Mouse (Mus musculus): Measurements from ENCODE around the gene Itgax. TPM values are rescaled to one million over a fixed set of nuclear protein-coding genes. Genes with fewer than 3 reads are reported as not detected.

The Itgax gene
- polyA plus RNA-seq, 1 experiment from 2014 or later: 0.11 TPM

DNA sequence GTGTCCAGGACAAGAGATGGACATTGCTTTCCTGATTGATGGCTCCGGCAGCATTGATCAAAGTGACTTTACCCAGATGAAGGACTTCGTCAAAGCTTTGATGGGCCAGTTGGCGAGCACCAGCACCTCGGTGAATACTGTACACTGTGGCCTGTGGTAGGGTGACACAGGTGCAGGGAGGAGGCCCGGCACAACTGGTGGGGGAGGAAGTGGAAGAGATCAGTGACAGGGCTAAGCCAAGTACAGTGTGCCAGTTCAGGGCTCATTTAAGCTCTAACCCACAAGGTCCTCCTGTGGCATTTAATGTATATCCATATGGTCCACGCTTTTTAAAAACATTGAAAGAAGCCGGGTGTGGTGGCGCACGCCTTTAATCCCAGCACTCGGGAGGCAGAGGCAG, 52.3 kb downstream of the Itgax start:
- Histone ChIP-seq H3K27me3 (ENCODE audit: control insufficient read depth, insufficient read depth, low read depth, low read length) (no peaks in the 10 kb centered on the region), H3K36me3 (ENCODE audit: control insufficient read depth, insufficient read depth, low read length) (no peaks in the 10 kb centered on the region), H3K9ac (ENCODE audit: low read length) (no peak overlapping the region), H3K4me3 (ENCODE audit: low read length) (no peak overlapping the region), H3K9me3 (ENCODE audit: control insufficient read depth, low read length) (no peaks in the 10 kb centered on the region), H3K4me1 (replicated peaks; ENCODE audit: control insufficient read depth, insufficient read depth, low read length) (no peaks in the 10 kb centered on the region), H3K4me2 (ENCODE audit: low read depth, low read length) (no peak overlapping the region), H3K27ac (ENCODE audit: low read length) (no peak overlapping the region)
- 82% methylated on average over 10 of the region's 10 CpGs for WGBS
- ATAC-seq (ENCODE audit: low read depth): no peak

Other genes starting within 250 kb of the Itgax start
- gene Prss53, start 238.6 kb upstream of the Itgax start, polyA plus RNA-seq (2015; fragmentation: Nextera tagmentation; extraction: Ambion mirVana): 1.1 and 2.0 TPM in 2 replicates
- not detected in 2 replicates for gene Gm21974, start 234.1 kb upstream of the Itgax start, polyA plus RNA-seq (2015; fragmentation: Nextera tagmentation; extraction: Ambion mirVana)
- gene Vkorc1, start 233.9 kb upstream of the Itgax start, polyA plus RNA-seq (2015; fragmentation: Nextera tagmentation; extraction: Ambion mirVana): 159 and 162 TPM in 2 replicates
- 129 and 133 TPM in 2 replicates for gene Bckdk, start 225.5 kb upstream of the Itgax start, polyA plus RNA-seq (2015; fragmentation: Nextera tagmentation; extraction: Ambion mirVana)
- 37.2 and 38.9 TPM in 2 replicates for gene Kat8, start 217.0 kb upstream of the Itgax start, polyA plus RNA-seq (2015; fragmentation: Nextera tagmentation; extraction: Ambion mirVana)
- gene Prss8, start 199.4 kb upstream of the Itgax start, polyA plus RNA-seq (2015; fragmentation: Nextera tagmentation; extraction: Ambion mirVana): 101 and 108 TPM in 2 replicates
- 12.3 and 12.4 TPM in 2 replicates for gene Prss36, start 182.8 kb upstream of the Itgax start, polyA plus RNA-seq (2015; fragmentation: Nextera tagmentation; extraction: Ambion mirVana)
- gene Fus, start 162.1 kb upstream of the Itgax start, polyA plus RNA-seq (2015; fragmentation: Nextera tagmentation; extraction: Ambion mirVana): 299 and 328 TPM in 2 replicates
- 37.6 and 51.2 TPM in 2 replicates for gene Pycard, start 135.7 kb upstream of the Itgax start, polyA plus RNA-seq (2015; fragmentation: Nextera tagmentation; extraction: Ambion mirVana)
- gene Trim72, start 125.6 kb upstream of the Itgax start, polyA plus RNA-seq (2015; fragmentation: Nextera tagmentation; extraction: Ambion mirVana): 0.28 and 0.63 TPM in 2 replicates
- gene Itgam, start 66.9 kb upstream of the Itgax start, polyA plus RNA-seq (2015; fragmentation: Nextera tagmentation; extraction: Ambion mirVana): 1.3 and 1.6 TPM in 2 replicates
- not detected in 2 replicates for gene Gm49368, start 66.9 kb upstream of the Itgax start, polyA plus RNA-seq (2015; fragmentation: Nextera tagmentation; extraction: Ambion mirVana)
- gene Itgad, start 24.8 kb downstream of the Itgax start, polyA plus RNA-seq (2015; fragmentation: Nextera tagmentation; extraction: Ambion mirVana): 0.04 TPM in 1 of 2 replicates, not detected in the other
- 22.4 and 28.3 TPM in 2 replicates for gene Cox6a2, start 76.8 kb downstream of the Itgax start, polyA plus RNA-seq (2015; fragmentation: Nextera tagmentation; extraction: Ambion mirVana)
- 20.0 TPM in 2 replicates for gene Armc5, start 107.8 kb downstream of the Itgax start, polyA plus RNA-seq (2015; fragmentation: Nextera tagmentation; extraction: Ambion mirVana)
- 9.4 TPM in 2 replicates for gene 9130023H24Rik, start 108.5 kb downstream of the Itgax start, polyA plus RNA-seq (2015; fragmentation: Nextera tagmentation; extraction: Ambion mirVana)
- gene Tgfb1i1, start 117.3 kb downstream of the Itgax start, polyA plus RNA-seq (2015; fragmentation: Nextera tagmentation; extraction: Ambion mirVana): 190 and 203 TPM in 2 replicates
- gene Slc5a2, start 136.1 kb downstream of the Itgax start, polyA plus RNA-seq (2015; fragmentation: Nextera tagmentation; extraction: Ambion mirVana): 0.39 TPM in 1 of 2 replicates, not detected in the other
- gene BC017158, start 168.6 kb downstream of the Itgax start, polyA plus RNA-seq (2015; fragmentation: Nextera tagmentation; extraction: Ambion mirVana): 32.0 and 36.3 TPM in 2 replicates